Mouse (Mus musculus) heart, adult 2 months (tissue): ENCODE results near the gene Prdm4. TPM values are rescaled to one million over a fixed set of nuclear protein-coding genes. Genes with fewer than 3 reads are reported as not detected.

Experiments used
- DNase-seq, 2 experiments: peaks; one replicate each; pipeline ENCODE4 v3.0.0; 2021
- H3K27ac ChIP-seq: fragments of 200-600 bp; 2 replicates; pipeline ENCODE4 v1.8.1; 2022
- H3K27me3 ChIP-seq: fragments of 200-500 bp; 2 replicates; pipeline ENCODE4 v1.6.1; 2012; ENCODE audit warnings: mild to moderate bottlenecking, low read length, inconsistent platforms, mixed read lengths; ENCODE audit not compliant: control insufficient read depth, insufficient read depth
- H3K36me3 ChIP-seq: fragments of 200-500 bp; 2 replicates; pipeline ENCODE4 v1.6.1; 2012; ENCODE audit warnings: low read length, inconsistent platforms; ENCODE audit not compliant: control insufficient read depth, insufficient read depth
- H3K4me1 ChIP-seq: fragments of 200-500 bp; 2 replicates; pipeline ENCODE4 v1.6.1; 2011; ENCODE audit warnings: low read length; ENCODE audit not compliant: control insufficient read depth, insufficient read depth
- H3K4me3 ChIP-seq: fragments of 200-600 bp; 2 replicates; pipeline ENCODE4 v1.8.1; 2022
- H3K79me2 ChIP-seq: fragments of 200-500 bp; replicated peaks from 2 replicates; pipeline ENCODE4 v1.6.1; 2012; ENCODE audit warnings: mild to moderate bottlenecking, inconsistent platforms, low read length, moderate library complexity, mixed read lengths; ENCODE audit not compliant: control insufficient read depth, insufficient read depth
- H3K9ac ChIP-seq: fragments of 200-500 bp; 2 replicates; pipeline ENCODE4 v1.6.1; 2012; ENCODE audit warnings: low read depth, mild to moderate bottlenecking, control low read depth, inconsistent platforms, low read length, mixed read lengths
- CTCF ChIP-seq: fragments of 200-600 bp; IDR thresholded peaks from 2 replicates; pipeline ENCODE4 v1.8.1; 2022; ENCODE audit warnings: antibody characterized with exemption, mild to moderate bottlenecking, moderate library complexity
- EP300 ChIP-seq: fragments of 200-500 bp; IDR thresholded peaks from 2 replicates; pipeline ENCODE4 v1.6.1; 2011; ENCODE audit warnings: low read depth, low read length, control low read depth; ENCODE audit not compliant: insufficient read depth
- POLR2A ChIP-seq: fragments of 200-500 bp; IDR thresholded peaks from 2 replicates; pipeline ENCODE4 v1.6.1; 2011; ENCODE audit warnings: mild to moderate bottlenecking, low read depth, low read length, control low read depth; ENCODE audit not compliant: insufficient read depth
- WGBS: fragments of 180-500 bp; shearing (Covaris S2); methylation state at CpG from one replicate; pipeline ENCODE4 v1.1.7; 2018; 5-methylcytosine and 5-hydroxymethylcytosine counted together
- intact Hi-C: fragments of 180-260 bp; cut with DNase I; formaldehyde crosslinking; loops from one replicate; pipeline ENCODE4 v1.15.1; 2025
- polyA plus RNA-seq: library from polyadenylated mRNA; depleted of rRNA; stranded (reverse); fragments of >200 nt; gene quantifications from 2 replicates; pipeline ENCODE4 v1.2.3, GENCODE M21; 2012
- total RNA-seq, 2 experiments: library from RNA; stranded (reverse); gene quantifications; 2 replicates each; pipeline ENCODE4 v1.2.3; 2021

Gene Prdm4
- total and polyA plus RNA-seq, 3 experiments = 10.6 to 12.7 (median 11.6) TPM

DNA sequence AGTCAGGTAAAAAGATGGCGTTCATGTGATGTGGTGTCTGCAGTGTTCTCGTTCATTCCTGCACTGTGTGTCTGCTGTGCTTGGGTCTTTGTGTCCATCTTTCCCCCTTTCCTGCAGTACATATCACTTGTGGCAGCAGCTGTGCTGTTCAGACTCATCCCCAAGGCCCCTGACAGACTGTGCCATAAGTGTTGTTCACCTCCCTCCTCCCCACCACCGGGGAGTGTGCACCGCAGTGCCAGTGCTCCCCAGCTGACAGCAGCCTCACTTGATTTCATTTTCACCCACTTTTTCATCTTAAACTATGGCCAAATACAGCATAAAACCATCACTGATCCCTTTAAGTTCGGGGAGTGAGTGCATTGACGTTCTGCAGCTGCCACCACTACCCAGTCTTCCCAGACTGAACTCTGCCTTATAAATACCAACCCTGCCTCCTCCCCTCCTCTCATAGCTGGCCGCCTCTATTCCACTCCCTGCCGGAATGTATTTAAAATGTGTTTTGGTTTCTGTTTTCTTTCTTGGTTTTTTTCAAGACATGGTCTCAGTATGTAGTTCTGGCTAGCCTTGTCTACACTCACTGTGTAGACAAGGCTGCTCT, 37.0 kb downstream of the Prdm4 start:
- no peak overlapping the region for H3K4me3 ChIP-seq
- H3K9ac ChIP-seq = no peak overlapping the region
- no peak for TF ChIP-seq POLR2A
- TF ChIP-seq EP300 = no peak
- TF ChIP-seq CTCF = no peak
- intact Hi-C loops = no loop called here
- H3K27ac ChIP-seq = no peak overlapping the region
- 91% methylated on average over 8 of the region's 8 CpGs for WGBS
- H3K27me3 ChIP-seq = no peaks in the 10 kb centered on the region
- DNase-seq = no peak
- no peaks in the 10 kb centered on the region for H3K4me1 ChIP-seq
- no peaks in the 10 kb centered on the region for H3K79me2 ChIP-seq
- no peaks in the 10 kb centered on the region for H3K36me3 ChIP-seq

DNA sequence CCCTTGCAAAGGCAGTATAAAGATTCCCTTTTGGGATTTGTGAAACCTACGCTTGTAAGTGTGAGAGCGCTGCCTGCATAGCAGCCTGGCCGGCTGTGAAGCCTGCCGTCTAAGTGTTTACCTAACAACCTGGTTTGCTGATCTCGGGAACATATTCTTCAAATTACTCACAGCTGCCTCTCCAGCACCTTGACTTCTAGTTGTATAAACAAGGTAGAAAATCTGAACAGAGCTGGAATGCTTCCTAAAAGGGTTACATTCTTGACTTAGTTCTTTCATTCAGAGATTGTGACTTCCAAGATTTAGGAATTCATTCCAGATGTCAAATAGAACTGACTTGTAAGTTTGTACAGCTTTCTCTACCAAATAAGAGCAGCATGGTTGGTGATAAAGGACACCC, 41.1 kb downstream of the Prdm4 start:
- no peak overlapping the region for H3K4me3 ChIP-seq
- intact Hi-C loops = no loop called here

DNA sequence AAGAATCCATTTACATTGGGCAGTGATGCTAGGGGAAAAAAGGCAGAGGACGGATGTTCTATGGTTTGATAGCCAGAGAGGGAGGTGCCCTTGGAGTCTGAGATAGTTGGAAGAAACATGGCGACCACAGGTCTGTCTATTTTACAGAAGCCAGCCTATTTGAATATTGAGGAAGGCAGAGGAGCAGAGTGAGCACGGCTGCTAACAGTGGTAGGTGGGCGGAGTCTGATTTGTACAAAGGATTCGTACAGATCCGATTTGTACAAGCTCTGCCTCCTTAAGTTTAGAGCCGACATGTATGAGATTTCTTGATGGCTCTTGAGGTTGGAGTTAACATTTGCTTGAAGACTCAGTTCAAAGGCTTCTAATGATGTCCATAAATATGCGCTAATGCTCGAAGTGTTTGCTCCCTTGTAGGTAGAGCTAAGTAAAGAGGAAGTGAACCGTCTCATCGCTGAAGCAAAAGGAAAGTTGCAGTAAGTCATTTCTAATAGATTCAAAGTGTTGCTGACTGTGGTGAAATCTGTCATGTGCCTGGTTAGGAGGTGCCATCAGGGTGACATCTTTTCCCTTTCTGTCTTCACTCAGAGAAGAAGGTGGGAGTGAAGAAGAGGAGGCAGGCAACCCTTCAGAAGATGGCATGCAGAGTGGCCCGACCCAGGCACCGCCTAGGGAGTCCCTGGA, 42.9 kb downstream of the Prdm4 start:
- H3K27ac ChIP-seq = no peak overlapping the region
- H3K4me1 ChIP-seq = no peaks in the 10 kb centered on the region; the same call in 1 of the 2 replicates
- no peaks in the 10 kb centered on the region for H3K27me3 ChIP-seq
- H3K4me3 ChIP-seq = no peak overlapping the region
- TF ChIP-seq CTCF (no peak), POLR2A (no peak), EP300 (no peak)
- H3K36me3 ChIP-seq = no peaks in the 10 kb centered on the region
- H3K9ac ChIP-seq = no peak overlapping the region
- no peaks in the 10 kb centered on the region for H3K79me2 ChIP-seq
- DNase-seq = no peak
- intact Hi-C loops = no loop called here
- 83% methylated on average over 13 of the region's 13 CpGs for WGBS

More for the DNA sequence above, 41.1 kb downstream of the Prdm4 start:
- TF ChIP-seq POLR2A (no peak), EP300 (no peak), CTCF (no peak)
- no peaks in the 10 kb centered on the region for H3K79me2 ChIP-seq
- H3K27ac ChIP-seq = no peak overlapping the region
- H3K27me3 ChIP-seq = no peaks in the 10 kb centered on the region
- WGBS = 92% methylated on average over 5 of the region's 5 CpGs
- no peaks in the 10 kb centered on the region for H3K36me3 ChIP-seq
- H3K9ac ChIP-seq = no peak overlapping the region
- no peak for DNase-seq
- H3K4me1 ChIP-seq = no peaks in the 10 kb centered on the region; the same call in 1 of the 2 replicates

DNA sequence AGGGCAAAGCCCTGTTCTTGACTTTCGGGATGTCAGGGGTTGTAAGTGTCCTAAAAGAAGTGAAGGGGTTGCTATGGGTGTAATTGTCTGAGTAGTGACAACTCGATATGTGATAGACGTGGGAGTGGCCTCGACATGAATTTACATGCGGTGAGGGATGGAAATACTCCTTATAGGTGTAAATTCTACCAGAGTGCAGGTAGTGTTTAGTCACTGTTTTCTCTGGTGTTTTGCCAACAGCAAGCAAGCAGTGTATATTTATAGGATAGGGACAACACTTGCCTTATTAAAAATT, 44.5 kb downstream of the Prdm4 start:
- 2% methylated on average over 5 of the region's 5 CpGs for WGBS
- H3K36me3 ChIP-seq = no peaks in the 10 kb centered on the region
- TF ChIP-seq EP300 (no peak), CTCF (no peak), POLR2A (no peak)
- H3K4me3 ChIP-seq = peak overlapping the region; percentile 89
- H3K27ac ChIP-seq = peak overlapping the region; percentile 73; the same call in 1 of the 2 replicates
- H3K4me1 ChIP-seq = no peaks in the 10 kb centered on the region; the same call in 1 of the 2 replicates
- intact Hi-C loops = no loop called here
- no peaks in the 10 kb centered on the region for H3K27me3 ChIP-seq
- H3K9ac ChIP-seq = peak overlapping the region; percentile 94
- H3K79me2 ChIP-seq = no peaks in the 10 kb centered on the region
- no peak for DNase-seq

DNA sequence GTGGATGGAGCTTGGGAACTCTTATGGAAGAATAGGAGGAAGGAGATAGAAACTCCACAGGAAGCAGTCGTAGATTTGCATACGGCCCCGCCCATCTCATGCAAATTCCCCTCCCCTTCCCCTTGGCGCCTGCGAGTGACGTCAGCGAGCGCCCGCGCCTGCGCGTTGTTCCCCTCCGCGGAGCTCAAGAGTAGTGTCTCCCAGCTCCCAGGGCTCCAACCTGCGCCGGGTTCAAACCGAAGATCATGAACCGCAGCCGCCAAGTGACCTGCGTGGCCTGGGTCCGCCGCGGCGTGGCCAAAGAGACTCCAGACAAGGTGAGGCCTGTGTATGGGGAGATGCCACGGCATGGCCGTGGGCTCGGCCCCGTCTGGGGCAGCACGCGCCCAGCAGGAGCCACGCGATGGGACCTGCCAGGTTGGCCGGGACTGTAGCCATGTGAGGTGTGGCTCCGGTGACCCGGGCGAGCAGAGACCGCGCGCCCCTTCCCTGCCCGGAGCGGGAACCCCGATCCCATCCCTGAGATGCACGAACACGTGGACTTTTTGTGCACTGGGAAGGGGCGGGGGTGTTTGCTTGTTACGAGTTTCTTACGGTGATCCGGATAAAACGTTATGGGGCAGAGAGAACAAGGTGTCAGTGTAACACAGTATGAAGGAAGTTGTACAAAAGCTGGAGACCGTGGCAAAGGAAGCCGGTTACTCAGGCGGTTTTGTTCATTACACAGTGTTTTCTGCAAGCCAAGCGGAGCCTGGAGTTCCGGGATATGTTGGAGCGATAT, 45.1 kb downstream of the Prdm4 start:
- no peaks in the 10 kb centered on the region for H3K36me3 ChIP-seq
- peak overlapping the region; percentile 73 for H3K27ac ChIP-seq
- under 1% methylated on average over 55 of the region's 55 CpGs for WGBS
- DNase-seq = peak; percentile 90 to 93
- peak overlapping the region; percentile 94 for H3K9ac ChIP-seq
- TF ChIP-seq EP300 = no peak
- peak; percentile 69 for TF ChIP-seq POLR2A
- TF ChIP-seq CTCF = no peak
- no peaks in the 10 kb centered on the region for H3K79me2 ChIP-seq
- peak overlapping the region; percentile 89 for H3K4me3 ChIP-seq
- H3K27me3 ChIP-seq = no peaks in the 10 kb centered on the region
- intact Hi-C loops = no loop called here
- no peaks in the 10 kb centered on the region; the same call in 1 of the 2 replicates for H3K4me1 ChIP-seq
